Mouse (Mus musculus) skeletal muscle tissue, adult 2 months (tissue): ENCODE data around the gene Psmb8.
A peak's percentile ranks its signal among the peaks of the same experiment; 100 is the strongest.
"Not testable (repeated sequence)": the region's sequence is repeated elsewhere in the genome, so short reads cannot be mapped to it uniquely, and the experiment has no call there.

Experiments
- DNase-seq: peaks from one replicate; pipeline ENCODE4 v3.0.0-alpha.2; 2012; ENCODE audit warnings: low read depth, low spot score

Psmb8 gene

DNA sequence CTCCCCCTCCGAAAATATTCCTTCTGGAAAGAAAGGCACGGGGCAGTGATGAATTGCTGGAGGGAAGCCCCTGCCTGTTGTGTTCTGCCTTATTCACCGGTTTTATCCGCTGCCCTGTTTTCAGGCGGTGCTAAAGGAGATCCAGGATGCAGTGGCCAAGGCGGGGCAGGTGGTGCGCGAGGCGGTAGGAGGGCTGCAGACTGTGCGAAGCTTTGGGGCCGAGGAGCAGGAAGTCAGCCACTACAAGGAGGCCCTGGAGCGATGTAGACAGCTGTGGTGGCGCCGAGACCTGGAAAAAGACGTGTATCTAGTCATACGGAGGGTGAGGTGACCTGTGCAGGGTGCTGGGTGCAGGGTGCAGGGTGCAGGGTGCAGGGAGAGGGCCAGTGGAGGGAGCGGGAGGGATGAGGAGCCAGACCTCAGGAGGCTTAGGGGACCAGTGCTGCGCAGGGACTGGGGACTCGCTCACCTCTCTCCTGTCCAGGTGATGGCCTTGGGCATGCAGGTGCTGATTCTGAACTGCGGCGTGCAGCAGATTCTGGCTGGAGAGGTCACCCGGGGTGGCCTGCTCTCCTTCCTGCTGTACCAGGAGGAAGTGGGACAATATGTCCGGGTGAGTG is 14.3 kb downstream of the Psmb8 start:
- no peak for DNase-seq

DNA sequence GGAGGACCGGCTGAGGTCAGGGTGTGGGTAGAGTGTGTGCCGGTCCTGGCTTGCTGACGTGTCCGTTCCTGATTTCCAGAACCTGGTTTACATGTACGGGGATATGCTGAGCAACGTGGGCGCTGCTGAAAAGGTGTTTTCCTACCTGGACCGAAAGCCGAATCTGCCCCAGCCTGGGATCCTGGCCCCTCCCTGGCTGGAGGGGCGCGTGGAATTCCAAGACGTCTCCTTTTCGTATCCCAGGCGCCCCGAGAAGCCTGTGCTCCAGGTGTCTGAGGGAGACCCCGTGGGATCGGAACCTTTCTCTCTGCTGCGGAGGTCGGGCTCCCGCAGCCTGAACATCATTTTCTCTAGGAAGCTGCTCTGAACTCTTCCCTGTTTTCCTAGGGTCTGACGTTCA is 16.4 kb downstream of the Psmb8 start:
- DNase-seq, result no peak

DNA sequence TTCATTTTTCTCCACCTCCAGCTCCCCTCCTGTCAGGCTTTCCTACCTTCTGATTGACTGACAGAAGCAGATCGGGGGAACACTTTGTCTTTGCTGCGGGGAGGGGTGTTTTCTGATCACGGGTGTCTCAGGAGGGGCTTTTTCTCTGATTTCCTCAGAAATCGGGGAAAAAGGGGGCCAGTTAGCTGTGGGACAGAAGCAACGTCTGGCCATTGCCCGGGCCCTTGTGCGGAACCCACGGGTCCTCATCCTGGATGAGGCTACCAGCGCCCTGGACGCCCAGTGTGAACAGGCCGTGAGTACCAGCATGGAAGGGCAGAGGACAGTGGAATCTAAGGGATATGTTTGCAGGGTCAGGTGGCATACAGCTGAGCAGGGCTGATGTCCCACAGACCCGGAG is 17.7 kb downstream of the Psmb8 start:
- DNase-seq, result no peak

DNA sequence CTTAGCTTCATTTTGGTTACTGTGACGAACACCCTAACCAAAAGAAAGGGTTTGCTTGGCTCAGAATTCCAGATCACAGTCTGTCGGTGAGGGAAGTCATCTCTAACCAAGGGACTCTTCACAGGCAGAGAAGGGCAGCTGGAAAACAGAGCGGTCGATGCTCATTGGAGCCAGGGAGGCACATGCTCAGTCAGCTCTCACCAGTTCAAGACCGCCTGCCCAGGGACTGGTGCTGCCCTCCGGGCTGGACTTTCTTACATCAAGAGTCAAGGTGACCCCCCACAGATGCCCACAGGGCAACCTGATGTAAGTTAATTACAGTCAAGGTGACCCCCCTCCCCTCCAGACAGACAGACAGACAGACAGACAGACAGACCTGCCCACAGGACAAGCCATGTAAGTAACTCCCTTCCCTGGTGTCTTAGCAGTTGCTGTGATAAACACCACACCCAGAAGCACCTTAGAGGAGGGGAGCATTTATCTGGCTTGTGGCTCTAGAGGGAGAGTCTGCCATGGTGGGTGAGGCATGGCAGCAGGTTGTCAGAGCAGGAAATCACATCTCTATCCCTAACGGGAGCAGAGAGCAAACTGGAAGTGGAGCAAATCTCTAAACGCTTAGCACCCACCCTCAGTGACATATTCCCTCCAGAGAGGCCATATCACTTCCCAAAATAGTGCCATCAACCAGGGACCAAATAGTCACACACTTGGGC is 19.9 kb downstream of the Psmb8 start:
- no peak for DNase-seq

DNA sequence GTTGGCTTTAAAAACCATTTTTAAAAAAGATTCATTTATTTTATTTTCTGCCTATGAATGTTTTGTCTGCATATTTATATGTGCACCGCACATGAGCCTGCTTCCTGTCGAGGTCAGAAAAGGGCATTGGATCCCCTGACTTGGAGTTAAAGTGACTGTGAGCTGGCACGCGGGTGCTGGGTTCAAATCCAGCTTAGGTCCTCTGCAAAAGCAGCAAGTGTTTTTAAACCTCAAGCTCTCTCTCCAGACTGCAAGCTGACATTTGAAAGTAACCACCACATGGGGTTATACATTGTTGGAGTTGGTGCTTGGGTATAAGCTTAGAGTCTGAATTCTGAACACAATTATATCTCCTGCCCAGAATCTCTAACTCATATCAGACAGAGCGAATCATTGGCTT is 20.5 kb downstream of the Psmb8 start:
- no peak for DNase-seq

DNA sequence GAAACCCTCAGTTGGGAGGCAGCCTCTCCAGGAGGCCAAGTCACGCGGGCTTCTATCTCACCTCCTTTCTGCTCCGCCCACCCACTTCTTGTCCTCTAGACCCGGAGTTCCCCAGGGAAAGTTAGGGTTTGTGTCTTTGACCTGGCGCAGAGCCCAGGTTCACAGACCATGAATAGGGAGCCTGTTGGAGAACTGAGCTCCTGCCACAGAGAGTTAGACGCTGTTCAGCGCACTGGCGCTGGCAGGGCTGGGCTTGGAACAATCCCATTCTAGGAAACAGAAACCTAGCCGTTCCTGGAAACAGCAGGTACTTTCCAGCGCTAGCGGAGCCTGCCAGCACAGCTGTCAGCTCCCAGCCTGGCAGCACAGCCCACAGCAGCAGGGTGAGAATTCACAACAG is 21.2 kb downstream of the Psmb8 start:
- peak; percentile 88 for DNase-seq

DNA sequence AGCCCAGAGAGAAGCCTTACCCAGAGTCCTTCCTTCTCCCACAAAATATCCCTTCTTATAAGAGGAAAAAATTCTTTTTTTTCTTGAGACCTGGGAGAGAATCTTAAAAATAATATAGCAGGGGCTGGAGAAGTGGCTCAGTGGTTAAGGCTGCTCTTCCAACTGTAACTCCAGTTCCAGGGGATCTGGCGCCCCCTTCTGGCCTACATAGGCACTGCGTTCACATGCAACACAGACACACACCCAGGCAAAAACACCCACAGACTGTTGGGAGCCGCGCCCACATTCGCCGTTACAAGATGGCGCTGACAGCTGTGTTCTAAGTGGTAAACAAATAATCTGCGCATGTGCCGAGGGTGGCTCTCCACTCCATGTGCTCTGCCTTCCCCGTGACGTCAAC is 21.6 kb downstream of the Psmb8 start:
- not testable (repeated sequence) for DNase-seq

DNA sequence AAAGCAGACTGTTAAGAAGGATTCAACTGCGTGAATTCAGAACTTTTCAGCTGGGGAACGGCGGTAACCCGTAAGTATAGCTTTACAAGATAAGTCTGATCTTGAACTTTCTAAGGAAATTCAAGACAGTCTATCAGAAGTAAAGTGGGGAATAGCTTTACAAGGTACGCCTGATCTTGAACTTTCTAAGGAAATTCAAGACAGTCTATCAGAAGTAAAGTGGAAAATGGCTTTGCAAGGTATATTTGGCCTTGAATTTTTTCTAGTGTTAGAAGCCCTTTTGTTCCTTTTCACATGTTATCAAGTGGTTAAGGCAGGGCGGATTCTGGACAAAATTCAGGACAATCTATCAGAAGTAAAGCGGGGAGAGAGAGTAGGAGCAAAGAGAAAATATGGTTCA is 22.3 kb downstream of the Psmb8 start:
- DNase-seq, result not testable (repeated sequence)

DNA sequence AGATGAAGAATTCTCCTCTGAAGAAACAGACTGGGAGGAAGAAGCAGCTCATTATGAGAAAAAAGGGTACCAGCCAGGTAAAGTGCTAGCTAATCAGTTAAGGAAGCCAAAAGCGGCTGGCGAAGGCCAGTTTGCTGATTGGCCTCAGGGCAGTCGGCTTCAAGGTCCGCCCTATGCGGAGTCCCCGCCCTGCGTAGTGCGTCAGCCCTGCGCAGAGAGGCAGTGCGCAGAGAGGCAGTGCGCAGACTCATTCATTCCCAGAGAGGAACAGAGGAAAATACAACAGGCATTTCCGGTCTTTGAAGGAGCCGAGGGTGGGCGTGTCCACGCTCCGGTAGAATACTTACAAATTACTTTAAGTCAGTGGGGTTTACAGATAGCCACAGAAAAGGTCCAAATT is 22.9 kb downstream of the Psmb8 start:
- DNase-seq, result not testable (repeated sequence)

DNA sequence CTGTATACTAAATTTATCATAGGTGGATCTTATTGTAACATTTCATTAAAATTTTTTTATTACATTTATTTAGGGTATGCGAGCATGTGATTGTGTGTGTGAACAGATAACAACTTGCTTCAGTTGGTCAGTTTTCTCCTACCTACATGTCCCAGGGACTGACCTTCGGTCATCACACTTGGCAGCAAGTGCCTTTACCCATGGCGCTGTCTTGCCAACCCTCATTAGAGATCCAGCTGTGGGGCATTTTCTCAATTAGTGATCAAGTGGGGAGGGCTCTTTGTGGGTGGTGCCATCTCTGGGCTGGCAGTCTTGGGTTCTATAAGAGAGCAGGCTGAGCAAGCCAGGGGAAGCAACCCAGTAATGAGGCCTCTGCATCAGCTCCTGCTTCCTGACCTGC is 27.3 kb downstream of the Psmb8 start:
- DNase-seq, result no peak

DNA sequence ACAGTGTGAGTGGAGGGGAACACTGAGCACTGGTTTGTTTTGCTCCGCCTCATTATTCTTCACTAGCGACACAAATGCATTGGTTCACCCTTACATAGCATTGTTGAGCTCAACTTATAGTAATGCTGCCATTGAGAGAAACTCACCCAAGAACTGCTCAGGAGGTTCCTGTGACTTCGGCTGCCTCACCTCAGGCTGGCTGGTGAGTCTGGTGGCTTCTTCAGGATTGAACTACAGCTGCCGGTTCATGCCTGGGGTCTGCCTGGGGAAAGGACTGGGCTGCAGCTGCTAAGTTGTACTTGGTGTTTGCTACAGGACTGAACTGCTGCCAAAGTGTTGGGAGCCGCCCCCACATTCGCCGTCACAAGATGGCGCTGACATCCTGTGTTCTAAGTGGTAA is 27.9 kb downstream of the Psmb8 start:
- no peak for DNase-seq

DNA sequence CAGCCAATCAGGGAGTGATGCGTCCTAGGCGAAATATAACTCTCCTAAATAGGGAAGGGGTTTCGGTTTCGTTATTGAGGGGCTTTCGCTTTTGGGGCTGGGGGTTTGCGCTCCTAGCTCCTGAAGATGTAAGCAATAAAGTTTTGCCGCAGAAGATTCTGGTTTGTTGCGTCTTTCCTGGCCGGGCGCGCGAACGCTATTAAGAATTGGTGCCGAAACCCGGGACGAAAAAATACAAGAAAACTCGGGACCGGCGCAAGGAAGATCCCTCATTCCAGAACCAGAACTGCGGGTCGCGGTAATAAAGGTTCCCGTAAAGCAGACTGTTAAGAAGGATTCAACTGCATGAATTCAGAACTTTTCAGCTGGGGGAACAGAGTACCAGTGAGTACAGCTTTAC is 28.4 kb downstream of the Psmb8 start:
- not testable (repeated sequence) for DNase-seq

DNA sequence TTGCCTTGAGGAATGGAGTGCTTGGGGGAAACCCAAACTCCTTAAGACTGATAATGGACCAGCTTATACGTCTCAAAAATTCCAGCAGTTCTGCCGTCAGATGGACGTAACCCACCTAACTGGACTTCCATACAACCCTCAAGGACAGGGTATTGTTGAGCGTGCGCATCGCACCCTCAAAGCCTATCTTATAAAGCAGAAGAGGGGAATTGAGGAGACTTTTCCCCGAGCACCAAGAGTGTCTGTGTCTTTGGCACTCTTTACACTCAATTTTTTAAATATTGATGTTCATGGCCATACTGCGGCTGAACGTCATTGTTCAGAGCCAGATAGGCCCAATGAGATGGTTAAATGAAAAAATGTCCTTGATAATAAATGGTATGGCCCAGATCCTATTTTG is 33.5 kb downstream of the Psmb8 start:
- DNase-seq, result not testable (repeated sequence)

DNA sequence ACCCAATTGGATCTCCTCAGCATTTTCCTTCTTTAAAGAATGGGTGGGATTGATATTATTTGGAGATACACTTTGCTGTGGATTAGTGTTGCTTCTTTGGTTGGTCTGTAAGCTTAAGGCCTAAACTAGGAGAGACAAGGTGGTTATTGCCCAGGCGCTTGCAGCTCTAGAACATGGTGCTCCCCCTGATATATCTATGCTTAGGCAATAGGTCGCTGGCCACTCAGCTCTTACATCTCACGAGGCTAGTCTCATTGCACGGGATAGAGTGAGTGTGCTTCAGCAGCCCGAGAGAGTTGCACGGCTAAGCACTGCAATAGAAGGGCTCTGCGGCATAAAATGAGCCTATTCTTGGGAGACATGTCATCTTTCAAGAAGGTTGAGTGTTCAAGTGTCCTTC is 34.5 kb downstream of the Psmb8 start:
- DNase-seq, result not testable (repeated sequence)

DNA sequence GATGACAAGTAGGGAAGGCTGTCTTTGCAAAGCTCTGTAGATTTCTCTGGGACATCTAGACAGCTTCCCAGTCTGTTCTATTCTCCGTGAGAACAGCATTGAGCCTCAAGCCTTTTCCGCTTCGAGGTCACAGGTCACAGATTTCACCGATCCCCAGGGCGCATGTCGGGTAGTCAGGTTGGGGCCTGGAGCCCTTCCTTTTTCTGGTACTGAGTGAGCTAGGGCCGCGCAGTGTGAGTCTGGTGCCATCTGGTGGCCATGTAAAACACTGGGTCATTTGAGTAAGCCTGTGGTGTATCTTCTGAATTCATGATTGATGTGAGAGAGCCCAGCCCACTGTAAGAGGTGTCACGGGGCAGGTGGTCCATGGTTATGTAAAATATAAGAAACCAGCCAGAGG is 37.4 kb downstream of the Psmb8 start:
- peak; percentile 80 for DNase-seq

DNA sequence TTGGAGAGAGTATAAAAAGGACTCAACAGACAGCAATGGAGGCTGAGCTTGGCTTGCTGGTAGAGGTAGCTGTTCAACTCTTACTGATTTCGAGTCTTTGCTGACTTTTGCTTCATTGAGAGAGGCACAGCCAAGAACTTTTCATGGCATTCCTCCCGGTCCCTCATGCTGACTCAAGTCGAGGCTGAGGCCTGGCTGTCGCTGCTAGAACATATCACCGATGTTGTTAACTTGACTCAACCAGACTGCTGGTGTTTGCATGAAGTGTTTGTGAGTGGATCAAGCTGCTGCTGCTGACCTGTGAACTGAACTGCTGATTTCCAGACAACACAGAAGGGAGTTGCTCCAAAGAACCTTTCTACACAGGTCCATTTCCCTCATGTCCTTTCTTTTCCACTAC is 39.2 kb downstream of the Psmb8 start:
- no peak for DNase-seq

DNA sequence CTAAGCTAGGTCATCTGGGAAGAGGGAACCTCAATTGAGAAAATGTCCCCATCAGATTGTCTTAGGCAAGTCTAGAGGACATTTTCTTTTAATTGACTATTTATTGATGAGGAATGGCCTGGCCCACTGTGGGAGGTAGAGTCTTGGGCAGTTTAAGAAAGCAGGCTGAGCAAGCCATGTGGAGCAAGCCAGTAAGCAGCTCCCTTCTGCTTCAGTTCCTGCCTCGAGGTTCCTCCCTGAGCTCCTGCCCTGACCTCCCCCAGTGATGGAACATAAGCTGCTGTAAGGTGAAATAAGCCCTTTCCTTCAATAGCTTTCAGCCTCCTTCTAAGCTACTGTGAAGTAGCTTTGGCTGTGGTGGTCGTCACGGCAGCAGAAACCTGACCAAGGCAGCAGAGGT is 40.2 kb downstream of the Psmb8 start:
- no peak for DNase-seq

DNA sequence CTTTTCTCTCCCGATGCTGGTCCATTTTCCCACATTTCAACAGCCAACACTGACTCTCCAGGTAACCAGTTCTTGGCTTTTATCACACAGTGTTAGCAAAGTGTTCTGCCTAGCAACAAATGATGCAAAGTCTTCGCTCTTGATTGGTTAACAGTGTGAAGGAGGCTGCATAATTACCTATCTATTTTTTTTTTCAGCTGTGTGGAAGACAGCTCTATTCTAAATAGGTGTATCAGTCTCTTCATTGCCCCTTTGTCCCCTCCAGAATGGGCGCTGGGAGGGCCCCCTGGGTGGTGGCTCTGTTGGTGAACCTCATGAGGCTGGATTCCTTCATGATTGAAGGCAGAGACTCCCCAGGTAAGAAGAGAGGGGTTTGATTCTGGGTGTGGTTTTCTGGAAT is 41.2 kb downstream of the Psmb8 start, which contains the start of gene H2-Ob:
Gene H2-Ob (plus strand): TSS at position 198 of the 400 bp plus-strand sequence.
- DNase-seq, result peak; percentile 48

DNA sequence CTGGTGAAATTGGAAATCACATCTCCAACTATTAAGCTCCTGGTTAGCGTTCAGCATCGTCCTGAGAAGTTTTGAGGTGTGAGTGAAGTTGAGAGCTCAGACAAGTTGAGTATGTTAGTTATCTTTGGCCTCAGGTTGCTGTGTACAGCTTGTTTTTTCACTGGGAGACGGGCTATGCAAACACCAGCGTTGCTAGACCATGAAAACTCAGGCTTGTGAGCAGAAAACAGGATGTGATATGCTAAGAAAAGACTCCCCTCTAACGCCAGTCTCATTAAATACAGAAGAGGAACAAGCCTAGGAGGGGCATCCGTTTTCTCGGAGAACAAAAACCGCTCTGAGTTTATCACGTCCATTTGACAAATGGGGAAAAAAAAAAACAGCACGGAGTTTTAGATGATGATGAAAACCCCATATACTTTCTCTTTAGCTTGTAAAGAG is 42.1 kb downstream of the Psmb8 start:
- DNase-seq, result peak; percentile 55

DNA sequence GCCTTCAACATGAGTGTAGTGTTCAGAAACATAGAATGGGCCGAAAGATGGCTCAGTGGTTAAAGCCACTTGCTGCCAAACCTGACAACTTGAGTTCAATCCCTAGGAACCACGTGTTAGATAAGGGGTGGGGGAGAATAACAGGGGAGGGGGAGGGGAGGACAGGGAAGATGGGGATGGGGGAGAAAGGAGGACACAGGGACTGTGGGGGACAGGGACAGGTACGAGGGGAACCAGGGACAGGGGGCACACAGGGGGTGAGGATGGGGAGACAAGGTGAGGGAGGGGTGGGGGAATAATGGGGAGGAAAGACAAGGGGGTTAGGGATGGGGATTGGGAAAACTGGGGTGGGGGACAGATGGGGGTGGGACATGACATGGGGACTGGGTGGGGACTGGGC is 42.8 kb downstream of the Psmb8 start:
- no peak for DNase-seq

DNA sequence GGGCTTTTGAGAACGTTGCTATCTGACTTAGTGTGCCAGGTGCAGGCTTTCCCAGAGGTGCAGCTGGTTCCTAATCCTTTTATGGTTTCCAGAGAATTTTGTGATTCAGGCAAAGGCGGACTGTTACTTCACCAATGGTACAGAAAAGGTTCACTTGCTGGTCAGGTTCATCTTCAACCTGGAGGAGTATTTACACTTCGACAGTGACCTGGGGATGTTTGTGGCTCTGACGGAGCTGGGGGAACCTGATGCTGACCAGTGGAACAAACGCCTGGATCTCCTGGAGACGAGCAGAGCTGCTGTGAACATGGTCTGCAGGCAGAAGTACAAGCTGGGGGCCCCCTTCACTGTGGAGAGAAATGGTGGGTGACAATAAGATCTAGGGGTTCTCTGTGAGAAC is 43.4 kb downstream of the Psmb8 start:
- DNase-seq, result no peak

DNA sequence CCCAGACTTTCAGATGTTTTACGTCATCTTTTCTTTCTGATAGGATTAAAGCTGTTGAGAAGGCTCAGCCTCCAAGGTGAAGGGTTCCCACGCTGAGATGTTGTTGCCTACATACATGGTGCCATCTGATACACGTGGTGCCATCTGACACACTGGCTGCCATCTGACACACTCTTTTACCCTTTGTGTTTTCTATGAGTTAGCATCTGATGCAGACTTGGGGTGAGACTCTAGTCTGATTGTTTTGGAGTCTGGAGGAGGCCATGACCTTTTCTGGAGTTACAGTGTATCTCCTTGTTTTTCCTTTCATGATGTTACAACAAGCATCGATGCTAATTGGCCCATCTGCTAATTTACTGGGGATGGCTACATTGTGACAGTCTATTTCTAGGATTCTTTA is 47.1 kb downstream of the Psmb8 start:
- no peak for DNase-seq

DNA sequence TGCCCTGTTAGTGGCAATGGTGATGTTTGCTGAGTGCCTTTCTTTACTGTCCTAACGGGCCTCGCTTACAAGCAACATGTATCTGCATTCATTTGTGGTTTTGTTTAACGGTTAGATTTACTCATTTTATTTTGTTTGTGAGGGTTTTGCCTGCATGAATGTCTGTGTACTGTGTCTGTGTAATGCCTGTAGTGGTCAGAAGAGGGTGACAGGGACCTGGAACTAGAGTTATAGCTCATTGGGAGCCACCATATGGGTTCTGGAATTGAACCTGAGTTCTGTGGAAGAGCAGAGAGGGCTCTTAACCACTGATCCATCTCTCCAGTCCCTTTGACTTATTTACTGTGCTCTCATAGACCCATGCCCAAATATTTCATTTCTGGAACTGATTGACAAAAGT is 49.5 kb downstream of the Psmb8 start:
- DNase-seq, result no peak

DNA sequence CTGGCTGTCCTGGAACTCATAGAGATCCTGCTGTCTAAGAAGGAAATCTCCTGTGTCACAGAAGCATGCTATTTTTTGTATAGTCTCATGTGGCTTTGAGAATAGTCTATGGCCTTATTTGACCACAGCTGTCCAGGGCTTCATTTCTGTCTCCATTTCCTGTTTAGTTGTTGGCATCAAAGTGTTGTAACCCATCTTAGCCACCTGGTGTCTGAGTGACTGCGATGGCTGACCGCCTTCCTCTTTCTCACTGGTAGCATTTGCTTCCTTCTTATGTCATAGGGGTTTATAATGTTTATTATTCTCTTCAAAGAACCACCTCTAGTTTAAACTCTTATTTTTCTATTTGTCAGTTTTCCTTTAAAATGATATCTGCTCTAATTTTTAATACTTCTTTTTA is 51.2 kb downstream of the Psmb8 start:
- DNase-seq, result no peak
